Mouse (Mus musculus): Measurements from ENCODE around the gene Nedd4.

DNA sequence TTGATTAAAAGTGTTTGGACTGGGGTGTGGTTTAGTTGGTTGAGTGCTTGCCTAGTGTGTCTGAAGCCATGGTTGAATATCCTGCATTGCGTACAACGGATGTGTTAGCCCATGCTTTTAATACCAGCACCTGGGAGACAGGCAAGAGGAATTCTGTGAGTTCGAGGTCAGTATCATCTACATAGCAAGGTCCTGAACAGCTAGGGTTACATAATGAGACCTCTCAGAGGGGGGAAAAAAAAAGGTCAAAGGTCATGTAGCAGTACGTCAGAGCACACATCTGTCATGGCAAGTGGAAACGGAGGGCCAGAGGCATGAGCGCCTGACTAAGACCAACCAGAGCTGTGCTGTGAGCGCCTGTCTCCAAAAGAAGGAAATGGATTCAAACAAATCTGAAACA lies 3.4 kb downstream of the Nedd4 start:
- TF ChIP-seq POLR2A (IDR thresholded peaks at IDR 0.05; ENCODE audit: borderline replicate concordance, extremely low read depth, insufficient read depth, insufficient read length, poor library complexity, severe bottlenecking) (no peak), CTCF (IDR thresholded peaks at IDR 0.05; ENCODE audit: borderline replicate concordance, extremely low read depth, insufficient read depth, insufficient read length) (no peak)

Measured in brain, embryonic 14.5 days (tissue).